Mouse (Mus musculus) left cerebral cortex, adult 9 months (tissue): Measurements from ENCODE around the gene Atg10.

ENCODE experiments used
- DNase-seq, 2 experiments: peaks; one replicate each; pipeline ENCODE4 v3.0.0; 2022; ENCODE audit warnings: low spot score in 2 of 2

Gene Atg10

GRCm38 (mm10) chr13:91118156-91118555, 105.6 kb downstream of the Atg10 start:
- DNase-seq, result no peak

GRCm38 (mm10) chr13:91114880-91115279, 108.9 kb downstream of the Atg10 start:
- no peak for DNase-seq

GRCm38 (mm10) chr13:91107308-91107946, 116.3 kb downstream of the Atg10 start:
- DNase-seq, result peak in 1 of 2 experiments; percentile 31

GRCm38 (mm10) chr13:91102238-91102637, 121.5 kb downstream of the Atg10 start:
- no peak for DNase-seq

GRCm38 (mm10) chr13:91100417-91100816, 123.4 kb downstream of the Atg10 start:
- DNase-seq, result no peak

GRCm38 (mm10) chr13:91094851-91095250, 128.9 kb downstream of the Atg10 start:
- no peak for DNase-seq

- DNase-seq, result peak in 1 of 2 experiments; percentile 13
Observed at GRCm38 (mm10) chr13:91094196-91094595, 129.6 kb downstream of the Atg10 start.

GRCm38 (mm10) chr13:91093610-91094009, 130.2 kb downstream of the Atg10 start:
- no peak for DNase-seq

GRCm38 (mm10) chr13:91093162-91093561, 130.6 kb downstream of the Atg10 start:
- peak in 1 of 2 experiments; percentile 35 for DNase-seq

GRCm38 (mm10) chr13:91091731-91092190, 132.0 kb downstream of the Atg10 start:
- no peak for DNase-seq

- DNase-seq, result no peak
Observed at GRCm38 (mm10) chr13:91090861-91091730, 132.7 kb downstream of the Atg10 start.

GRCm38 (mm10) chr13:91086361-91086900, 137.3 kb downstream of the Atg10 start:
- no peak for DNase-seq

- DNase-seq, result peak in 1 of 2 experiments; percentile 47
Observed at GRCm38 (mm10) chr13:91072351-91072750, 151.4 kb downstream of the Atg10 start.

GRCm38 (mm10) chr13:91060871-91061270, 162.9 kb downstream of the Atg10 start:
- DNase-seq, result no peak

GRCm38 (mm10) chr13:91048171-91048570, 175.6 kb downstream of the Atg10 start:
- DNase-seq, result no peak

GRCm38 (mm10) chr13:91046851-91047250, 176.9 kb downstream of the Atg10 start:
- DNase-seq, result no peak

- DNase-seq, result no peak
Observed at GRCm38 (mm10) chr13:91041236-91041635, 182.5 kb downstream of the Atg10 start.

GRCm38 (mm10) chr13:91040421-91040820, 183.3 kb downstream of the Atg10 start:
- no peak for DNase-seq

- peak; percentile 56 to 60 for DNase-seq
Observed at GRCm38 (mm10) chr13:91039201-91039807, 184.5 kb downstream of the Atg10 start.

GRCm38 (mm10) chr13:91038636-91039035, 185.1 kb downstream of the Atg10 start:
- no peak for DNase-seq

GRCm38 (mm10) chr13:91038034-91038433, 185.7 kb downstream of the Atg10 start:
- DNase-seq, result no peak

GRCm38 (mm10) chr13:91037405-91037804, 186.4 kb downstream of the Atg10 start:
- no peak for DNase-seq
